Mouse (Mus musculus): ENCODE results near the gene Pcca. TPM values are rescaled to one million over a fixed set of nuclear protein-coding genes. Genes with fewer than 3 reads are reported as not detected.
"Not testable (repeated sequence)": the region's sequence is repeated elsewhere in the genome, so short reads cannot be mapped to it uniquely, and the experiment has no call there.

Pcca gene
- polyA plus RNA-seq, 1 experiment from 2014 or later: 36.5 TPM

GRCm38 (mm10) chr14:122574064-122574751, 40.1 kb downstream of the Pcca start:
- H3K4me3 ChIP-seq: no peak overlapping the region
- ATAC-seq (ENCODE audit: insufficient number of reproducible peaks, insufficient read depth, low FRiP score, low TSS enrichment): no peak
- 82% methylated on average over 7 of the region's 7 CpGs for WGBS

GRCm38 (mm10) chr14:122577816-122578215, 43.7 kb downstream of the Pcca start:
- no peak overlapping the region for H3K27ac ChIP-seq
- no peaks in the 10 kb centered on the region for H3K4me1 ChIP-seq
- no peak overlapping the region for H3K9ac ChIP-seq
- no peak overlapping the region for H3K4me2 ChIP-seq (replicated peaks)
- no peaks in the 10 kb centered on the region for H3K9me3 ChIP-seq
- WGBS: 88% methylated on average over 4 of the region's 4 CpGs
- no peak for ATAC-seq (ENCODE audit: insufficient number of reproducible peaks, insufficient read depth, low FRiP score, low TSS enrichment)
- H3K36me3 ChIP-seq: peaks cover 3% of the 10 kb centered on the region; the same call in 1 of the 2 replicates
- H3K4me3 ChIP-seq: no peak overlapping the region
- no peaks in the 10 kb centered on the region for H3K27me3 ChIP-seq

More at GRCm38 (mm10) chr14:122574064-122574751, 40.1 kb downstream of the Pcca start:
- H3K4me1 ChIP-seq: no peaks in the 10 kb centered on the region
- H3K9me3 ChIP-seq: no peaks in the 10 kb centered on the region
- H3K36me3 ChIP-seq: peaks cover 3% of the 10 kb centered on the region; the same call in 1 of the 2 replicates
- no peak overlapping the region for H3K4me2 ChIP-seq (replicated peaks)
- H3K27me3 ChIP-seq: no peaks in the 10 kb centered on the region
- no peak overlapping the region for H3K9ac ChIP-seq
- H3K27ac ChIP-seq: no peak overlapping the region

- peaks cover 3% of the 10 kb centered on the region; the same call in 1 of the 2 replicates for H3K36me3 ChIP-seq
- H3K27ac ChIP-seq: no peak overlapping the region
- no peaks in the 10 kb centered on the region for H3K27me3 ChIP-seq
- no peak overlapping the region for H3K4me2 ChIP-seq (replicated peaks)
- no peak for ATAC-seq (ENCODE audit: insufficient number of reproducible peaks, insufficient read depth, low FRiP score, low TSS enrichment)
- no peak overlapping the region for H3K4me3 ChIP-seq
- H3K9me3 ChIP-seq: no peaks in the 10 kb centered on the region
- H3K9ac ChIP-seq: no peak overlapping the region
- 63% methylated on average over 4 of the region's 4 CpGs for WGBS
- no peaks in the 10 kb centered on the region for H3K4me1 ChIP-seq
Observed at GRCm38 (mm10) chr14:122582057-122582456, 47.9 kb downstream of the Pcca start.

GRCm38 (mm10) chr14:122582491-122583077, 48.5 kb downstream of the Pcca start:
- H3K27ac ChIP-seq: no peak overlapping the region
- peaks cover 3% of the 10 kb centered on the region; the same call in 1 of the 2 replicates for H3K36me3 ChIP-seq
- no peak overlapping the region for H3K4me3 ChIP-seq
- no peaks in the 10 kb centered on the region for H3K27me3 ChIP-seq
- no peak for ATAC-seq (ENCODE audit: insufficient number of reproducible peaks, insufficient read depth, low FRiP score, low TSS enrichment)
- H3K9ac ChIP-seq: no peak overlapping the region
- H3K4me1 ChIP-seq: no peaks in the 10 kb centered on the region
- H3K4me2 ChIP-seq (replicated peaks): no peak overlapping the region
- WGBS: 62% methylated on average over 7 of the region's 7 CpGs
- H3K9me3 ChIP-seq: no peaks in the 10 kb centered on the region

GRCm38 (mm10) chr14:122584087-122584486, 50.0 kb downstream of the Pcca start:
- H3K9ac ChIP-seq; ATAC-seq (ENCODE audit: insufficient number of reproducible peaks, insufficient read depth, low FRiP score, low TSS enrichment); H3K4me2 ChIP-seq (replicated peaks); H3K27me3 ChIP-seq; H3K27ac ChIP-seq; H3K9me3 ChIP-seq; H3K4me1 ChIP-seq; H3K36me3 ChIP-seq; H3K4me3 ChIP-seq: not testable (repeated sequence)
- WGBS: 91% methylated on average over 2 of the region's 2 CpGs

GRCm38 (mm10) chr14:122586942-122587341, 52.8 kb downstream of the Pcca start:
- WGBS: 88% methylated on average over 4 of the region's 4 CpGs
- Histone ChIP-seq H3K36me3 (no peaks in the 10 kb centered on the region), H3K27me3 (no peaks in the 10 kb centered on the region), H3K27ac (no peak overlapping the region), H3K4me3 (no peak overlapping the region), H3K9me3 (no peaks in the 10 kb centered on the region), H3K4me1 (no peaks in the 10 kb centered on the region), H3K4me2 (replicated peaks) (no peak overlapping the region), H3K9ac (no peak overlapping the region)
- ATAC-seq (ENCODE audit: insufficient number of reproducible peaks, insufficient read depth, low FRiP score, low TSS enrichment): no peak

- Histone ChIP-seq H3K9me3 (no peaks in the 10 kb centered on the region), H3K27ac (no peak overlapping the region), H3K4me2 (replicated peaks) (no peak overlapping the region), H3K9ac (no peak overlapping the region), H3K4me3 (no peak overlapping the region), H3K36me3 (no peaks in the 10 kb centered on the region), H3K4me1 (peaks cover 4% of the 10 kb centered on the region), H3K27me3 (no peaks in the 10 kb centered on the region)
- no peak for ATAC-seq (ENCODE audit: insufficient number of reproducible peaks, insufficient read depth, low FRiP score, low TSS enrichment)
- WGBS: 85% methylated on average over 5 of the region's 5 CpGs
Observed at GRCm38 (mm10) chr14:122597534-122597933, 63.4 kb downstream of the Pcca start.

- H3K4me3 ChIP-seq: no peak overlapping the region
- ATAC-seq (ENCODE audit: insufficient number of reproducible peaks, insufficient read depth, low FRiP score, low TSS enrichment): no peak
- WGBS: 89% methylated on average over 2 of the region's 2 CpGs
- H3K27me3 ChIP-seq: no peaks in the 10 kb centered on the region
- no peak overlapping the region for H3K27ac ChIP-seq
- H3K9ac ChIP-seq: no peak overlapping the region
- H3K4me2 ChIP-seq (replicated peaks): no peak overlapping the region
- no peaks in the 10 kb centered on the region for H3K36me3 ChIP-seq
- peaks cover 4% of the 10 kb centered on the region for H3K4me1 ChIP-seq
- H3K9me3 ChIP-seq: no peaks in the 10 kb centered on the region
Observed at GRCm38 (mm10) chr14:122598802-122599201, 64.7 kb downstream of the Pcca start.

- no peaks in the 10 kb centered on the region for H3K27me3 ChIP-seq
- H3K4me3 ChIP-seq: no peak overlapping the region
- no peak for ATAC-seq (ENCODE audit: insufficient number of reproducible peaks, insufficient read depth, low FRiP score, low TSS enrichment)
- no peak overlapping the region for H3K27ac ChIP-seq
- no peaks in the 10 kb centered on the region for H3K36me3 ChIP-seq
- no peak overlapping the region for H3K4me2 ChIP-seq (replicated peaks)
- no peaks in the 10 kb centered on the region for H3K9me3 ChIP-seq
- 70% methylated on average over 9 of the region's 9 CpGs for WGBS
- peaks cover 4% of the 10 kb centered on the region for H3K4me1 ChIP-seq
- no peak overlapping the region for H3K9ac ChIP-seq
Observed at GRCm38 (mm10) chr14:122599839-122600238, 65.7 kb downstream of the Pcca start.

GRCm38 (mm10) chr14:122602701-122603100, 68.6 kb downstream of the Pcca start:
- no peak for ATAC-seq (ENCODE audit: insufficient number of reproducible peaks, insufficient read depth, low FRiP score, low TSS enrichment)
- no peak overlapping the region for H3K27ac ChIP-seq
- WGBS: 67% methylated on average over 2 of the region's 2 CpGs
- no peaks in the 10 kb centered on the region for H3K36me3 ChIP-seq
- H3K4me1 ChIP-seq: peaks cover 10% of the 10 kb centered on the region
- H3K27me3 ChIP-seq: no peaks in the 10 kb centered on the region
- H3K4me3 ChIP-seq: no peak overlapping the region
- no peak overlapping the region for H3K4me2 ChIP-seq (replicated peaks)
- H3K9me3 ChIP-seq: no peaks in the 10 kb centered on the region
- H3K9ac ChIP-seq: no peak overlapping the region

- H3K4me2 ChIP-seq (replicated peaks): no peak overlapping the region
- no peak overlapping the region for H3K4me3 ChIP-seq
- H3K4me1 ChIP-seq: peaks cover 15% of the 10 kb centered on the region
- no peaks in the 10 kb centered on the region for H3K27me3 ChIP-seq
- ATAC-seq (ENCODE audit: insufficient number of reproducible peaks, insufficient read depth, low FRiP score, low TSS enrichment): no peak
- no peak overlapping the region for H3K27ac ChIP-seq
- 61% methylated on average over 1 of the region's 1 CpGs for WGBS
- no peak overlapping the region for H3K9ac ChIP-seq
- H3K36me3 ChIP-seq: no peaks in the 10 kb centered on the region
- H3K9me3 ChIP-seq: no peaks in the 10 kb centered on the region
Observed at GRCm38 (mm10) chr14:122606499-122606898, 72.4 kb downstream of the Pcca start.

- 27% methylated on average over 4 of the region's 4 CpGs for WGBS
- H3K4me2 ChIP-seq (replicated peaks): no peak overlapping the region
- ATAC-seq (ENCODE audit: insufficient number of reproducible peaks, insufficient read depth, low FRiP score, low TSS enrichment): peak; percentile 85
Observed at GRCm38 (mm10) chr14:122607456-122607855, 73.3 kb downstream of the Pcca start.

More at GRCm38 (mm10) chr14:122607456-122607855, 73.3 kb downstream of the Pcca start:
- no peaks in the 10 kb centered on the region for H3K36me3 ChIP-seq
- no peaks in the 10 kb centered on the region for H3K9me3 ChIP-seq
- peak overlapping the region; percentile 64 for H3K27ac ChIP-seq
- no peaks in the 10 kb centered on the region for H3K27me3 ChIP-seq
- H3K9ac ChIP-seq: no peak overlapping the region
- H3K4me3 ChIP-seq: no peak overlapping the region
- peaks cover 11% of the 10 kb centered on the region; the same call in 1 of the 2 replicates for H3K4me1 ChIP-seq
